ENCODE assay signal across 26 mouse cellular contexts in the genomic region with DNA sequence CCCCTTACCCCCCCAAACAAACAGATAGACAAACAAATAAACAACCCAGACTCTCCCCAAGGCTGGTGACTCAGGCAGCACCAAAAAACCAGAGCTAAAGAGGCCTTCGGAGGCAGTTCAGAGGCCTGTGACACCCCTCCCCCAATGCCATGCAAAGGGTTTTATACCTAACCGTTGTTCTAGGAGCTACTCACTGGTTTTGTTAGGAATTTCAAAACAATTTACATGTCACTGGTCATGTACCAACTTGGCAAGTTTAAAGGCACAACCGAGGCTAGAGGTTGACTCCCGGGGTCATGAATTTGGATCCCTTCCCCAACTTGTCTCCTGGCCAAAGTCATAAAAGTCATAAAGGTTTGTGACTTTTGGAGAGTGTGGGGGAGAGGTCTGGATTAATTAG. TPM values are rescaled to one million over a fixed set of nuclear protein-coding genes. Genes with fewer than 3 reads are reported as not detected.
DNase-seq lines count a peak whose midpoint lies in the region; ATAC-seq and TF ChIP-seq lines count a peak whose summit lies in the region.
"Had no signal": no experiment of that assay in that cellular context is flagged by ENCODE, and none has a peak within 500 bp of the region (broad histone marks: within the 10 kb centered on the region; RNA-seq: fewer than 3 reads in every experiment).

No protein-coding gene starts in this region.

- H3K4me3 ChIP-seq in stomach, embryonic 15.5 days (replicated peaks): no peak overlapping the region
- H3K4me3 ChIP-seq in stomach, postnatal 0 days (ENCODE audit: low read depth, low read length): no peak overlapping the region
- H3K4me3 ChIP-seq in limb, embryonic 10.5 days: no peak overlapping the region
- H3K4me3 ChIP-seq: embryonic facial prominence, embryonic 12.5 days; embryonic facial prominence, embryonic 15.5 days; forebrain, embryonic 12.5 days; forebrain, embryonic 15.5 days; heart, embryonic 12.5 days; heart, embryonic 15.5 days; hindbrain, embryonic 15.5 days had no signal

- no peak overlapping the region for H3K4me2 ChIP-seq in stomach, embryonic 15.5 days
- H3K4me2 ChIP-seq in stomach, postnatal 0 days (replicated peaks; ENCODE audit: low read depth): no peak overlapping the region
- H3K4me2 ChIP-seq: embryonic facial prominence, embryonic 12.5 days; embryonic facial prominence, embryonic 15.5 days; forebrain, embryonic 12.5 days; forebrain, embryonic 15.5 days; heart, embryonic 15.5 days; hindbrain, embryonic 15.5 days had no signal

- TF ChIP-seq CTCF in stomach, postnatal 0 days (IDR thresholded peaks at IDR 0.05; ENCODE audit: low read depth): no peak

- H3K9me3 ChIP-seq in stomach, embryonic 15.5 days: no peaks in the 10 kb centered on the region
- H3K9me3 ChIP-seq in stomach, postnatal 0 days (ENCODE audit: control insufficient read depth, low read length): no peaks in the 10 kb centered on the region
- no peaks in the 10 kb centered on the region for H3K9me3 ChIP-seq in limb, embryonic 10.5 days (replicated peaks)
- H3K9me3 ChIP-seq: embryonic facial prominence, embryonic 12.5 days; embryonic facial prominence, embryonic 15.5 days; forebrain, embryonic 12.5 days; forebrain, embryonic 15.5 days; heart, embryonic 12.5 days; heart, embryonic 15.5 days; hindbrain, embryonic 15.5 days had no signal

- peaks cover 24% of the 10 kb centered on the region; the same call in 1 of the 2 replicates for H3K4me1 ChIP-seq in stomach, embryonic 15.5 days
- 0 out of 2 replicates have a peak, but pooled peaks cover 2% of the 10 kb centered on the region for H3K4me1 ChIP-seq in stomach, postnatal 0 days (replicated peaks; ENCODE audit: control insufficient read depth, insufficient read depth)
- H3K4me1 ChIP-seq in limb, embryonic 10.5 days: peaks cover 48% of the 10 kb centered on the region

- peak; percentile 20 for DNase-seq in kidney, adult 18-20 months
- no peak for DNase-seq in kidney, adult 8-10 months
- no peak for DNase-seq in stomach, postnatal 0 days (ENCODE audit: low spot score)
- no peak for DNase-seq in limb, embryonic 10.5 days (ENCODE audit: low spot score)
- no peak for DNase-seq in adipocyte (ENCODE audit: low spot score)
- DNase-seq: adrenal gland, adult 2 months; adrenal gland, postnatal 14 days; cerebellum, adult 11 months; cerebellum, adult 2 months; cerebellum, adult 9-11 months; cerebellum, postnatal 25 days; gastrocnemius, postnatal 25 days; heart, adult 18-20 months; heart, postnatal 10 days; heart, postnatal 4 days had no signal

- no peak for ATAC-seq in stomach, embryonic 15.5 days (ENCODE audit: insufficient read depth, low FRiP score, low read depth)
- no peak for ATAC-seq in stomach, postnatal 0 days (ENCODE audit: low FRiP score, low TSS enrichment)
- ATAC-seq: CD4-positive, CD25-positive, alpha-beta regulatory T cell, adult 4 months; forebrain, embryonic 15.5 days had no signal

- H3K9ac ChIP-seq in stomach, embryonic 15.5 days: no peak overlapping the region
- no peak overlapping the region for H3K9ac ChIP-seq in stomach, postnatal 0 days (ENCODE audit: low read length)
- H3K9ac ChIP-seq: embryonic facial prominence, embryonic 12.5 days; embryonic facial prominence, embryonic 15.5 days; forebrain, embryonic 12.5 days; forebrain, embryonic 15.5 days; heart, embryonic 12.5 days; heart, embryonic 15.5 days; hindbrain, embryonic 15.5 days had no signal

- H3K27ac ChIP-seq in stomach, embryonic 15.5 days: peak overlapping the region; percentile 94; the same call in 1 of the 2 replicates
- H3K27ac ChIP-seq in stomach, postnatal 0 days (replicated peaks): no peak overlapping the region
- H3K27ac ChIP-seq in limb, embryonic 10.5 days: peak overlapping the region; percentile 6; the same call in 1 of the 2 replicates
- H3K27ac ChIP-seq: forebrain, embryonic 12.5 days; forebrain, embryonic 15.5 days; heart, embryonic 15.5 days; hindbrain, embryonic 15.5 days had no signal

- H3K36me3 ChIP-seq in stomach, embryonic 15.5 days: no peaks in the 10 kb centered on the region
- no peaks in the 10 kb centered on the region for H3K36me3 ChIP-seq in stomach, postnatal 0 days (ENCODE audit: control insufficient read depth, insufficient read depth, low read length)
- no peaks in the 10 kb centered on the region for H3K36me3 ChIP-seq in limb, embryonic 10.5 days
- H3K36me3 ChIP-seq: embryonic facial prominence, embryonic 12.5 days; embryonic facial prominence, embryonic 15.5 days; forebrain, embryonic 12.5 days; forebrain, embryonic 15.5 days; heart, embryonic 12.5 days; heart, embryonic 15.5 days; hindbrain, embryonic 15.5 days had no signal

- WGBS in stomach, embryonic 15.5 days: 66% methylated on average over 4 of the region's 4 CpGs
- 68% methylated on average over 4 of the region's 4 CpGs for WGBS in stomach, postnatal 0 days
- WGBS in limb, embryonic 10.5 days: 68% methylated on average over 4 of the region's 4 CpGs

- H3K27me3 ChIP-seq in stomach, embryonic 15.5 days (replicated peaks): no peaks in the 10 kb centered on the region
- H3K27me3 ChIP-seq in stomach, postnatal 0 days (ENCODE audit: control insufficient read depth, insufficient read depth, low read length): no peaks in the 10 kb centered on the region
- no peaks in the 10 kb centered on the region for H3K27me3 ChIP-seq in limb, embryonic 10.5 days (ENCODE audit: low read depth, poor library complexity, severe bottlenecking)
- H3K27me3 ChIP-seq: embryonic facial prominence, embryonic 12.5 days; embryonic facial prominence, embryonic 15.5 days; forebrain, embryonic 12.5 days; forebrain, embryonic 15.5 days; hindbrain, embryonic 15.5 days had no signal

- TF ChIP-seq EP300 in stomach, postnatal 0 days (optimal IDR thresholded peaks at IDR 0.05): no peak

RNA-seq across cellular contexts. Expression of gene Gpr37l1, which starts 32.9 kb away (rescaled TPM):
- 0.35 and 0.78 TPM in 2 replicates for polyA plus RNA-seq in stomach, embryonic 15.5 days (2015; fragmentation: Nextera tagmentation; extraction: Ambion mirVana)
- polyA plus RNA-seq in stomach, postnatal 0 days (2015; fragmentation: Nextera tagmentation; extraction: Ambion mirVana): 3.1 and 3.4 TPM in 2 replicates
- not detected in 2 replicates for polyA plus RNA-seq in limb, embryonic 10.5 days (2016; fragmentation: Nextera tagmentation; extraction: Ambion mirVana)
- polyA plus RNA-seq: C2C12; CD4-positive, CD25-positive, alpha-beta regulatory T cell, adult 4 months; embryonic facial prominence, embryonic 12.5 days; embryonic facial prominence, embryonic 15.5 days; forebrain, embryonic 12.5 days; heart, embryonic 12.5 days; heart, embryonic 15.5 days; hindbrain, embryonic 11.5 days had no signal

RNA-seq across cellular contexts. Expression of gene Arl8a, which starts 53.8 kb away (rescaled TPM):
- 54.9 and 55.4 TPM in 2 replicates for polyA plus RNA-seq in stomach, embryonic 15.5 days (2015; fragmentation: Nextera tagmentation; extraction: Ambion mirVana)
- 42.2 and 43.9 TPM in 2 replicates for polyA plus RNA-seq in stomach, postnatal 0 days (2015; fragmentation: Nextera tagmentation; extraction: Ambion mirVana)
- polyA plus RNA-seq in limb, embryonic 10.5 days (2016; fragmentation: Nextera tagmentation; extraction: Ambion mirVana): 32.7 and 42.2 TPM in 2 replicates

RNA-seq across cellular contexts. Expression of gene Elf3, which starts 58.0 kb away (rescaled TPM):
- polyA plus RNA-seq in stomach, embryonic 15.5 days (2015; fragmentation: Nextera tagmentation; extraction: Ambion mirVana): 131 and 134 TPM in 2 replicates
- polyA plus RNA-seq in stomach, postnatal 0 days (2015; fragmentation: Nextera tagmentation; extraction: Ambion mirVana): 152 and 162 TPM in 2 replicates
- polyA plus RNA-seq in limb, embryonic 10.5 days (2016; fragmentation: Nextera tagmentation; extraction: Ambion mirVana): 8.2 and 8.8 TPM in 2 replicates
- polyA plus RNA-seq: C2C12; CD4-positive, CD25-positive, alpha-beta regulatory T cell, adult 4 months had no signal

Comparison
In these comparisons a context has a peak if more than half of its experiments do, and no peak if none do; other contexts are left out.
1. RNA of gene Elf3, which starts 58.0 kb away (polyA plus RNA-seq): 152 to 162 TPM in stomach, postnatal 0 days and 131 to 134 TPM in stomach, embryonic 15.5 days; 8.2 to 8.8 TPM in limb, embryonic 10.5 days; every median in the first group is over 10 times any median in the second.